Mouse (Mus musculus) limb, embryonic 11.5 days (tissue): ENCODE results near the gene Asic1. TPM values are rescaled to one million over a fixed set of nuclear protein-coding genes. Genes with fewer than 3 reads are reported as not detected.
"Not testable (repeated sequence)": the region's sequence is repeated elsewhere in the genome, so short reads cannot be mapped to it uniquely, and the experiment has no call there.

Experiments
- ATAC-seq: fragments of 200-750 bp; cut with Nextera tagmentation; 2 replicates; pipeline ENCODE4 v1.8.0; 2017; ENCODE audit warnings: low read depth; ENCODE audit not compliant: insufficient number of reproducible peaks, low FRiP score, low TSS enrichment
- DNase-seq: peaks from one replicate; pipeline ENCODE4 v3.0.0-alpha.2; 2015; ENCODE audit warnings: low spot score
- H3K27ac ChIP-seq: fragments of 300-500 bp; sonication (generic); replicated peaks from 2 replicates; pipeline ENCODE4 v1.5.1; 2014; ENCODE audit warnings: low read depth, mild to moderate bottlenecking, low read length
- H3K27me3 ChIP-seq: fragments of 300-500 bp; sonication (generic); 2 replicates; pipeline ENCODE4 v1.6.1; 2014; ENCODE audit warnings: mild to moderate bottlenecking, low read length, mixed read lengths; ENCODE audit not compliant: control insufficient read depth, insufficient read depth
- H3K36me3 ChIP-seq: fragments of 300-500 bp; sonication (generic); 2 replicates; pipeline ENCODE4 v1.6.1; 2014; ENCODE audit warnings: mild to moderate bottlenecking, low read length, moderate library complexity, mixed read lengths; ENCODE audit not compliant: control insufficient read depth, insufficient read depth
- H3K4me1 ChIP-seq: fragments of 300-500 bp; sonication (generic); 2 replicates; pipeline ENCODE4 v1.6.1; 2014; ENCODE audit warnings: low read length, mixed read lengths; ENCODE audit not compliant: control insufficient read depth, insufficient read depth
- H3K4me2 ChIP-seq: fragments of 300-500 bp; sonication (generic); 2 replicates; pipeline ENCODE4 v1.6.1; 2014; ENCODE audit warnings: low read depth, mild to moderate bottlenecking, moderate library complexity; ENCODE audit not compliant: severe bottlenecking
- H3K4me3 ChIP-seq: fragments of 300-500 bp; sonication (generic); 2 replicates; pipeline ENCODE4 v1.5.1; 2014; ENCODE audit warnings: low read depth, low read length
- H3K9ac ChIP-seq: fragments of 300-500 bp; sonication (generic); 2 replicates; pipeline ENCODE4 v1.6.1; 2014; ENCODE audit warnings: mild to moderate bottlenecking, low read length
- H3K9me3 ChIP-seq: fragments of 300-500 bp; sonication (generic); 2 replicates; pipeline ENCODE4 v1.6.1; 2016; ENCODE audit warnings: low read length; ENCODE audit not compliant: control insufficient read depth
- WGBS: fragments of 180-500 bp; shearing (Covaris S2); extraction: QIAGEN DNeasy Blood & Tissue Kit; methylation state at CpG from one replicate; pipeline ENCODE4 v1.1.7; 2014; 5-methylcytosine and 5-hydroxymethylcytosine counted together
- polyA plus RNA-seq: library from polyadenylated mRNA; unstranded; fragments of >200 nt; fragmentation: Nextera tagmentation; extraction: Ambion mirVana; gene quantifications from 2 replicates; pipeline ENCODE4 v1.2.1, GENCODE M21; 2014

Gene Asic1
- polyA plus RNA-seq, 1 experiment from 2014 or later: 0.64 TPM

DNA sequence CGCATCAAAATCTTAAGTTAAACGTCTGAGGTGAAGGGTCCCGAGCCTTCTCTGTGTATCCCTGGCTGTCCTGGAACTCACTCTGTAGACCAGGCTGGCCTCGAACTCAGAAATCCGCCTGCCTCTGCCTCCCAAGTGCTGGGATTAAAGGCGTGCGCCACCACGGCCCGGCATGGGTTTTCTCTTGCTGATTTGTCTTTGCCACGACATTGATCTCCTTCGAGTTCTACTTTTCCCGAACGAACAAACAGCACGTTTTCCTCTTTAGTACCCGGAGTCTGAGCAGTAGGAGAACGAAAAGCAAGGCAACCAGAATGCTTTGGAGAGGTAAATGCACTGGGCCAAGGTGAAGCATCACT lies 31.5 kb downstream of the Asic1 start:
- not testable (repeated sequence) for DNase-seq, H3K9me3 ChIP-seq, H3K9ac ChIP-seq, H3K27me3 ChIP-seq, ATAC-seq
- Histone ChIP-seq H3K4me3 (peak overlapping the region; percentile 74), H3K4me2 (peak overlapping the region; percentile 18; the same call in 1 of the 2 replicates), H3K36me3 (peaks cover 10% of the 10 kb centered on the region), H3K27ac (peak overlapping the region; percentile 92; the same call in 1 of the 2 replicates), H3K4me1 (peaks cover 18% of the 10 kb centered on the region)
- WGBS: 50% methylated on average over 16 of the region's 16 CpGs

DNA sequence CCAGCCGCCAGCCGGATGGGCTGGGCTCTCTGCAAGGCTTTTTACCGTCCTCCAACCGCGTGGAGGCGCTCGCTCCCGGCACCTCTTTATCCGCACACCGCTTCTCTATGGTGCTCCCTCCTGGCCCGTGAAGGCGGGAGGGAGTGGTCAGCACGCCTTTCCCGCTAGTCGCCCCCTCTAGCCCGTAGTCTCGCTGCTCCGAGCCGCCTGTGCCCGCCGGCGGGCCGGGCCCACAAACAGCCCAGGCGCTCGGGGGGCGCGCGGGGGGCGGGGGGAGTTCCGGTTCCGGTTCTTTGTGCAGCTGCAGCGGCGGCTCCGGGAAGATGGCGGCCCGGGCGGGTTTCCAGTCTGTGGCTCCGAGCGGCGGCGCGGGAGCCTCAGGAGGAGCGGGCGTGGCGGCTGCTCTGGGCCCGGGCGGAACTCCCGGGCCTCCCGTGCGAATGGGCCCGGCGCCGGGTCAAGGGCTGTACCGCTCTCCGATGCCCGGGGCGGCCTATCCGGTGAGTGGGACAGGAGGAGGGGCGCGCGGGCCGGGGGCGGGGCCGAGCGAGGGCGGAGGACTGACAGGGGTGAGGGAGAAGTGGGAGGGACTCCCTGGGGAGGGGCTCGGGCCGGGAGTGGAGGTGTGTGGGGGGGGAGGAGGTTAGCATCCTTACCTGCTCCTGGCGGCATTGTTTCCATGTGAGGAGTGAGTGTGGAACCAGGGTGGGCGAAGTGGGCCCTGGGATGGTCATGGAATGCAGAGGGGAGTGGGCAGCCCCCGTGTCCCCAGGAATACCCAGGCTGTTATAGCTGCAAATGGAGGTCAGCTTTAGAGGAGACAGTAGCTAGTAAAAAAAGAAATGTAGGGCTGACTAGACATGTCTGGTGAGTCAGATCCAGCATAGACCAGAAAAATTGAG lies 32.1 kb downstream of the Asic1 start, which contains the start of gene Smarcd1:
TSS of gene Smarcd1 (plus strand) at position 131 of the 902 bp plus-strand sequence.
- Histone ChIP-seq H3K27ac (peak within 1 kb of the TSS; percentile 92), H3K4me3 (peak within 1 kb of the TSS; percentile 74), H3K36me3 (peaks cover 13% of the 10 kb centered on the region), H3K4me2 (peak within 1 kb of the TSS; percentile 84), H3K27me3 (no peaks in the 10 kb centered on the region; the same call in 1 of the 2 replicates), H3K9ac (peak within 1 kb of the TSS; percentile 97), H3K9me3 (no peaks in the 10 kb centered on the region), H3K4me1 (peaks cover 18% of the 10 kb centered on the region)
- DNase-seq (peak; percentile 98), ATAC-seq (peak; percentile 93)
- under 1% methylated on average over 71 of the region's 71 CpGs for WGBS

DNA sequence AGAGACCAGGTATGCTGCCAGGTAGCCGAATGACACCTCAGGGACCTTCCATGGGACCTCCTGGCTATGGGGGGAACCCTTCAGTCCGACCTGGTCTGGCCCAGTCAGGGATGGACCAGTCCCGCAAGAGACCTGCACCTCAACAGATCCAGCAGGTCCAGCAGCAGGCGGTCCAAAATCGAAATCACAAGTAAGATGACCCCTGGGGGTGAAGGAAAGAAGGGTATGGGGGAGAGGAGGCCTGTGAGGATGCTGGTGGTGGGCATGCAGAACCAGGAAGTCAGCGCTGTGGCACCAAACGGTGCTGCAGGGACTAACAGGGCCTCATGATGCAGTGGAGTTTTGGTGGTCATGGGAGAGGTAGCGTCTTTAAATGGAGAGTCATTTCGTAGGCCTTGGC lies 32.9 kb downstream of the Asic1 start:
- Histone ChIP-seq H3K27me3 (no peaks in the 10 kb centered on the region), H3K36me3 (peaks cover 20% of the 10 kb centered on the region), H3K27ac (0 out of 2 replicates have a peak overlapping the region, but pooled peaks have one; percentile 42), H3K4me1 (peaks cover 18% of the 10 kb centered on the region), H3K4me3 (peak overlapping the region; percentile 74), H3K9me3 (no peaks in the 10 kb centered on the region), H3K4me2 (peak overlapping the region; percentile 84), H3K9ac (peak overlapping the region; percentile 97)
- WGBS: 70% methylated on average over 9 of the region's 9 CpGs
- ATAC-seq (no peak), DNase-seq (no peak)

GRCm38 (mm10) chr15:99703676-99704040 lies 33.5 kb downstream of the Asic1 start:
- H3K27ac ChIP-seq: no peak overlapping the region
- no peaks in the 10 kb centered on the region for H3K27me3 ChIP-seq
- H3K9me3 ChIP-seq: no peaks in the 10 kb centered on the region
- H3K9ac ChIP-seq: no peak overlapping the region
- peaks cover 22% of the 10 kb centered on the region for H3K36me3 ChIP-seq
- no peak for ATAC-seq
- H3K4me3 ChIP-seq: no peak overlapping the region
- WGBS: 79% methylated on average over 5 of the region's 5 CpGs
- peaks cover 18% of the 10 kb centered on the region for H3K4me1 ChIP-seq
- no peak for DNase-seq
- H3K4me2 ChIP-seq: no peak overlapping the region; the same call in 1 of the 2 replicates

- DNase-seq (no peak), ATAC-seq (no peak)
- Histone ChIP-seq H3K27ac (0 out of 2 replicates have a peak overlapping the region, but pooled peaks have one; percentile 3), H3K4me1 (peaks cover 18% of the 10 kb centered on the region), H3K4me2 (no peak overlapping the region), H3K9me3 (no peaks in the 10 kb centered on the region), H3K27me3 (no peaks in the 10 kb centered on the region), H3K36me3 (peaks cover 27% of the 10 kb centered on the region), H3K9ac (no peak overlapping the region), H3K4me3 (no peak overlapping the region)
- 64% methylated on average over 23 of the region's 23 CpGs for WGBS
These were observed 34.0 kb downstream of the Asic1 start for GRCm38 (mm10) chr15:99704041-99704681.

- H3K4me1 ChIP-seq: peaks cover 18% of the 10 kb centered on the region
- DNase-seq (no peak), ATAC-seq (no peak)
- peak overlapping the region; percentile 17; the same call in 1 of the 2 replicates for H3K9ac ChIP-seq
- peaks cover 34% of the 10 kb centered on the region for H3K36me3 ChIP-seq
- H3K9me3 ChIP-seq: no peaks in the 10 kb centered on the region
- 83% methylated on average over 7 of the region's 7 CpGs for WGBS
- peak overlapping the region; percentile 3; the same call in 1 of the 2 replicates for H3K27ac ChIP-seq
- no peak overlapping the region for H3K4me2 ChIP-seq
- no peak overlapping the region for H3K4me3 ChIP-seq
- no peaks in the 10 kb centered on the region for H3K27me3 ChIP-seq
These were observed 34.7 kb downstream of the Asic1 start for GRCm38 (mm10) chr15:99704881-99705280.

GRCm38 (mm10) chr15:99705440-99706048 lies 35.4 kb downstream of the Asic1 start, which contains the start of gene Gm17349:
Gene Gm17349 (minus strand): TSS chr15:99705490.
- WGBS: 72% methylated on average over 11 of the region's 11 CpGs
- no peak for ATAC-seq
- no peak within 1 kb of the TSS for H3K4me3 ChIP-seq

DNA sequence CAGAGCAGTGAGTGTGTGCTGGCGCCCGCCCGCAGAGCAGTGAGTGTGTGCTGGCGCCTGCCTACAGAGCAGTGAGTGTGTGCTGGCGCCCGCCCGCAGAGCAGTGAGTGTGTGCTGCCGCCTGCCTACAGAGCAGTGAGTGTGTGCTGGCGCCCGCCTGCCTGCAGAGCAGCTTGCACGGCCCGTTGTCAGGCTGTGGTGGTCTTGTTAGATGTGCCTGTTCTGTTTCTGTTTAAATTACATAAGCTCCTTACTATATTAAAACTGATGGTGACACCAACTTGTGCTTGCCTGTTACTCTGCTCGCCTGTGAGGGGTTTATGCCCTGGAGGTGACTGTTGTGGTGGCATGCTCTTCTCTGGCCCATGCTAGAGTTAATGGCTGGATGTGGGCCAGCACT lies 38.0 kb downstream of the Asic1 start:
- Histone ChIP-seq H3K9me3 (no peaks in the 10 kb centered on the region), H3K36me3 (peaks cover 52% of the 10 kb centered on the region), H3K4me1 (peaks cover 9% of the 10 kb centered on the region), H3K9ac (no peak overlapping the region), H3K27me3 (no peaks in the 10 kb centered on the region), H3K4me3 (no peak overlapping the region), H3K27ac (no peak overlapping the region), H3K4me2 (no peak overlapping the region)
- DNase-seq (no peak), ATAC-seq (no peak)
- WGBS: 93% methylated on average over 13 of the region's 13 CpGs

More at GRCm38 (mm10) chr15:99705440-99706048, 35.4 kb downstream of the Asic1 start, which contains the start of gene Gm17349:
- no peaks in the 10 kb centered on the region for H3K27me3 ChIP-seq
- peak within 1 kb of the TSS; percentile 3; the same call in 1 of the 2 replicates for H3K27ac ChIP-seq
- no peaks in the 10 kb centered on the region for H3K9me3 ChIP-seq
- H3K9ac ChIP-seq: peak within 1 kb of the TSS; percentile 17; the same call in 1 of the 2 replicates
- H3K4me2 ChIP-seq: no peak within 1 kb of the TSS
- H3K36me3 ChIP-seq: peaks cover 38% of the 10 kb centered on the region
- H3K4me1 ChIP-seq: peaks cover 18% of the 10 kb centered on the region
- peak; percentile 71 for DNase-seq
